Comparison of ENCODE assay signal across 8 mouse cellular contexts in the genomic region with DNA sequence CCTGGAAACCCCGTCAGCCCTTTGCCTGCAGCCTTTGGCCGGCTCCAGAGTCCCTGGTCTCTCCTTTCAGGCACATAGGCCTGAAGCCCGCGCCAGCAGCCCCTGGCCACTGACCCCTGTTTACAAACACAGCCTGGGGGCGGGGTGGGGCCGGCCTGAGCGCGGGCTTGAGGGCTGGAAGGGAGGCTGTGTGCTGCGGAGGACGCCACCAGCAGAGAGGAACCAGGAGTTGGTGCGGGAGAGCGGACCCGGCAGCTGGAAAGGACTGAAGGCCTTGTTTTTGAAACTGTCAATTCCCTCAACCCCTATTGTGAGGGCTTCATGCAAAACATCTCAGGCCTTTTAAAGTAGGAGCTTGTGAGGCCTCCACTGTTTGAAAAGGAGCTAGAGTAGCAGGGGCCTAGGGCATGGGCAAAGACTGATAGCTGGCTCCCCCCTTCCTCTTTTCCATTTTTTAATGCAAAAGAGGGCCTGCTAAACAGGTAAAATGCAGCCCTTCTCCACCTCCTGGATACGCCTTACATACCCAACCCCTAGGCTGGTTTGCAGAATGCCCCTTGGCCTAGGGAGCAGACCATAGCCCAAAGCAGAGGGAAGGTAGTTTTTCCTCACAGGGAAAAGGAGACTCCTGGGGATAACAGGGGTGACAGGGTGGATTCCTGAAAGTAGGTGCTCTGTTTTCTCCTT. TPM values are rescaled to one million over a fixed set of nuclear protein-coding genes. Genes with fewer than 3 reads are reported as not detected.
DNase-seq lines count a peak whose midpoint lies in the region; ATAC-seq and TF ChIP-seq lines count a peak whose summit lies in the region.

No protein-coding gene starts in this region.

- no peak overlapping the region for H3K4me3 ChIP-seq in stomach, embryonic 14.5 days (ENCODE audit: low read depth, low read length)
- no peak overlapping the region for H3K4me3 ChIP-seq in stomach, postnatal 0 days (ENCODE audit: low read depth, low read length)
- peak overlapping the region; percentile 23 for H3K4me3 ChIP-seq in limb, embryonic 12.5 days (replicated peaks)

- H3K27me3 ChIP-seq in stomach, embryonic 14.5 days (ENCODE audit: control insufficient read depth, insufficient read depth, low read length): no peaks in the 10 kb centered on the region
- no peaks in the 10 kb centered on the region for H3K27me3 ChIP-seq in stomach, postnatal 0 days (ENCODE audit: control insufficient read depth, insufficient read depth, low read length)
- H3K27me3 ChIP-seq in limb, embryonic 12.5 days: no peaks in the 10 kb centered on the region

- TF ChIP-seq EP300 in stomach, postnatal 0 days (optimal IDR thresholded peaks at IDR 0.05): no peak

- WGBS in stomach, embryonic 14.5 days: 32% methylated on average over 14 of the region's 14 CpGs
- 64% methylated on average over 14 of the region's 14 CpGs for WGBS in stomach, postnatal 0 days
- 6% methylated on average over 14 of the region's 14 CpGs for WGBS in limb, embryonic 12.5 days

- H3K4me2 ChIP-seq in stomach, embryonic 14.5 days (replicated peaks; ENCODE audit: low read depth, low read length): peak overlapping the region; percentile 29
- no peak overlapping the region for H3K4me2 ChIP-seq in stomach, postnatal 0 days (replicated peaks; ENCODE audit: low read depth)
- H3K4me2 ChIP-seq in limb, embryonic 12.5 days: peak overlapping the region; percentile 62

- H3K9me3 ChIP-seq in stomach, embryonic 14.5 days (ENCODE audit: control insufficient read depth, low read depth, low read length): no peaks in the 10 kb centered on the region
- no peaks in the 10 kb centered on the region for H3K9me3 ChIP-seq in stomach, postnatal 0 days (ENCODE audit: control insufficient read depth, low read length)
- H3K9me3 ChIP-seq in limb, embryonic 12.5 days: no peaks in the 10 kb centered on the region

- TF ChIP-seq CTCF in stomach, postnatal 0 days (IDR thresholded peaks at IDR 0.05; ENCODE audit: low read depth): no peak

- DNase-seq in stomach, postnatal 0 days (ENCODE audit: low spot score): no peak
- DNase-seq in heart, postnatal 10 days: peak; percentile 4 to 6
- DNase-seq in retina, postnatal 1 day: peak; percentile 87
- DNase-seq in urinary bladder, adult 2 months (ENCODE audit: low spot score): no peak
- DNase-seq in ovary, postnatal 14 days (ENCODE audit: low spot score): no peak
- no peak for DNase-seq in gastrocnemius, postnatal 25 days

- intact Hi-C loops in heart, postnatal 10 days (cut with DNase I): no loop called here

- H3K36me3 ChIP-seq in stomach, embryonic 14.5 days (ENCODE audit: control insufficient read depth, insufficient read depth, low read length): no peaks in the 10 kb centered on the region
- no peaks in the 10 kb centered on the region for H3K36me3 ChIP-seq in stomach, postnatal 0 days (ENCODE audit: control insufficient read depth, insufficient read depth, low read length)
- no peaks in the 10 kb centered on the region for H3K36me3 ChIP-seq in limb, embryonic 12.5 days

- H3K27ac ChIP-seq in stomach, embryonic 14.5 days (ENCODE audit: low read length): peak overlapping the region; percentile 62; the same call in 1 of the 2 replicates
- H3K27ac ChIP-seq in stomach, postnatal 0 days (replicated peaks): no peak overlapping the region
- H3K27ac ChIP-seq in limb, embryonic 12.5 days: peak overlapping the region; percentile 85

- peak; percentile 54; the same call in 1 of the 2 replicates for ATAC-seq in stomach, embryonic 14.5 days (ENCODE audit: insufficient number of reproducible peaks, insufficient read depth, low FRiP score, low read depth)
- ATAC-seq in stomach, postnatal 0 days (ENCODE audit: low FRiP score, low TSS enrichment): no peak
- ATAC-seq in limb, embryonic 12.5 days (ENCODE audit: insufficient number of reproducible peaks, insufficient read depth, low FRiP score, low TSS enrichment, low read depth): no peak

- no peak overlapping the region; the same call in 1 of the 2 replicates for H3K9ac ChIP-seq in stomach, embryonic 14.5 days (replicated peaks; ENCODE audit: low read depth, low read length)
- H3K9ac ChIP-seq in stomach, postnatal 0 days (ENCODE audit: low read length): no peak overlapping the region
- peak overlapping the region; percentile 66 for H3K9ac ChIP-seq in limb, embryonic 12.5 days (replicated peaks)

- peaks cover 40% of the 10 kb centered on the region for H3K4me1 ChIP-seq in stomach, embryonic 14.5 days (ENCODE audit: control insufficient read depth, insufficient read depth, low read length)
- 0 out of 2 replicates have a peak, but pooled peaks cover 2% of the 10 kb centered on the region for H3K4me1 ChIP-seq in stomach, postnatal 0 days (replicated peaks; ENCODE audit: control insufficient read depth, insufficient read depth)
- peaks cover 49% of the 10 kb centered on the region for H3K4me1 ChIP-seq in limb, embryonic 12.5 days (replicated peaks)

RNA-seq across cellular contexts. Expression of a gene that starts 3.8 kb away (rescaled TPM):
- 9.9 and 11.0 TPM in 2 replicates for polyA plus RNA-seq in stomach, embryonic 14.5 days (2014; fragmentation: Nextera tagmentation; extraction: Ambion mirVana)
- 7.5 and 9.4 TPM in 2 replicates for polyA plus RNA-seq in stomach, postnatal 0 days (2015; fragmentation: Nextera tagmentation; extraction: Ambion mirVana)
- 1 to 10 TPM; 3.0 to 4.2 TPM for total RNA-seq in heart, postnatal 10 days (2021)
- polyA plus RNA-seq in limb, embryonic 12.5 days (2016; fragmentation: Nextera tagmentation; extraction: Ambion mirVana): 19.9 and 20.3 TPM in 2 replicates
- 3.6 and 3.9 TPM in 2 replicates for polyA plus RNA-seq in urinary bladder, adult 2 months (2012; rRNA removed)
- 1 to 10 TPM in 1 of 2 experiments, under 1 TPM in 1; 0.20 to 1.6 TPM for total RNA-seq in gastrocnemius, postnatal 25 days (2021)

RNA-seq across cellular contexts. Expression of a gene that starts 7.5 kb away (rescaled TPM):
- polyA plus RNA-seq in stomach, embryonic 14.5 days (2014; fragmentation: Nextera tagmentation; extraction: Ambion mirVana): 4.4 and 5.0 TPM in 2 replicates
- polyA plus RNA-seq in stomach, postnatal 0 days (2015; fragmentation: Nextera tagmentation; extraction: Ambion mirVana): 1.5 and 1.9 TPM in 2 replicates
- 1 to 10 TPM; 4.8 to 5.7 TPM for total RNA-seq in heart, postnatal 10 days (2021)
- polyA plus RNA-seq in limb, embryonic 12.5 days (2016; fragmentation: Nextera tagmentation; extraction: Ambion mirVana): 13.9 and 14.0 TPM in 2 replicates
- polyA plus RNA-seq in urinary bladder, adult 2 months (2012; rRNA removed): 3.4 and 4.9 TPM in 2 replicates
- under 1 TPM; 0.32 to 0.54 TPM for total RNA-seq in gastrocnemius, postnatal 25 days (2021)

RNA-seq across cellular contexts. Expression of a gene that starts 13.7 kb away (rescaled TPM):
- 45.0 and 56.9 TPM in 2 replicates for polyA plus RNA-seq in stomach, embryonic 14.5 days (2014; fragmentation: Nextera tagmentation; extraction: Ambion mirVana)
- polyA plus RNA-seq in stomach, postnatal 0 days (2015; fragmentation: Nextera tagmentation; extraction: Ambion mirVana): 25.9 and 27.4 TPM in 2 replicates
- total RNA-seq in heart, postnatal 10 days (2021): 10 to 100 TPM; 40.6 to 43.1 TPM
- 67.7 and 77.6 TPM in 2 replicates for polyA plus RNA-seq in limb, embryonic 12.5 days (2016; fragmentation: Nextera tagmentation; extraction: Ambion mirVana)
- polyA plus RNA-seq in urinary bladder, adult 2 months (2012; rRNA removed): 31.4 and 31.7 TPM in 2 replicates
- 10 to 100 TPM; 15.1 to 18.5 TPM for total RNA-seq in gastrocnemius, postnatal 25 days (2021)

RNA-seq across cellular contexts. Expression of a gene that starts 44.6 kb away (rescaled TPM):
- not detected in 2 replicates for polyA plus RNA-seq in stomach, embryonic 14.5 days (2014; fragmentation: Nextera tagmentation; extraction: Ambion mirVana)
- not detected in 2 replicates for polyA plus RNA-seq in stomach, postnatal 0 days (2015; fragmentation: Nextera tagmentation; extraction: Ambion mirVana)
- not detected for total RNA-seq in heart, postnatal 10 days (2021)
- not detected in 2 replicates for polyA plus RNA-seq in limb, embryonic 12.5 days (2016; fragmentation: Nextera tagmentation; extraction: Ambion mirVana)
- not detected in 2 replicates for polyA plus RNA-seq in urinary bladder, adult 2 months (2012; rRNA removed)
- total RNA-seq in gastrocnemius, postnatal 25 days (2021): not detected

Comparison
In these comparisons a context has a peak if more than half of its experiments do, and no peak if none do; other contexts are left out.
1. DNase-seq: peak in heart, postnatal 10 days (2 of 2) and retina, postnatal 1 day (single experiment); none in stomach, postnatal 0 days (single experiment), urinary bladder, adult 2 months (single experiment), ovary, postnatal 14 days (single experiment) and gastrocnemius, postnatal 25 days (single experiment).